Mouse (Mus musculus) lung, adult 2 months (tissue): ENCODE measurements around the gene Eral1.
A peak's percentile ranks its signal among the peaks of the same experiment; 100 is the strongest.

Source experiments
- CTCF ChIP-seq: fragments of 200-500 bp; IDR thresholded peaks from 2 replicates; pipeline ENCODE4 v1.5.1; 2011; ENCODE audit warnings: mild to moderate bottlenecking, low read length, control low read depth; ENCODE audit not compliant: insufficient read depth
- POLR2A ChIP-seq: fragments of 200-500 bp; IDR thresholded peaks from 2 replicates; pipeline ENCODE4 v1.6.1; 2011; ENCODE audit warnings: low read depth, mild to moderate bottlenecking, control low read depth, low read length, borderline replicate concordance; ENCODE audit errors: extremely low read depth

DNA sequence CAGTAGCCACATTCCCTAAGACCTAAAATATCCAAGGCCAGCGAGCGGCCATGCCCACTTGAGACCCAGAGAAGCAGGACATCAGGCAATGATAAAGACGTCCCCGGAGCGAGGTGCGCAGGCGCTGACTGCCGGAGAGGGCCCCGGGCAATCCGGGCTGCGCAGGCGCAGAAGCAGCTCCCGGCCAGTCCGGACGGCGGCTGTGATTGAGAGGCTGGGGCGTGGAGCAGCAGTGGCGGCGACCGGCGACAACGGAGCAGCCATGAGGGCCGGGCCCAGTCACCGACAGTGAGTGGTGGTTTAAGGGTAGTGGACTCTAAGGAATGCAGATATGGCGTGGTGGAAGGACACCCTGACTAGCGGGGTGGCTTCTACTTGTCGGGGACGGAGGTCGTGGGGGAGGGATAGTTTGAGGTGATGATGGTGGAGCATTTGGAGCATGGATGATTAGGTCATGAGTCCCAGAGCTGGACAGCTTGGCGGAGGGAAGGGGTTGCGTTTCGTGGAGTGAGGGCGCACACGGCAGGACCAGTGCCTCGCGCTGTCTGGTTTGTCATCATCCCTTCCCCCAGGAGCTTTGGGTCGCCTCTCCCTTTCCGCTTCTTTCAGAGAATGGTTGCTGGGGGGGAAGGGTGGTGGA, 14.4 kb upstream of the Eral1 start, which contains the start of gene Fam222b:
- TF ChIP-seq CTCF (no peak), POLR2A (peak; percentile 80)
